ENCODE assay signal across 10 mouse cellular contexts in genomic region chr2:145880887-145881747, GRCm38 (mm10). TPM values are rescaled to one million over a fixed set of nuclear protein-coding genes. Genes with fewer than 3 reads are reported as not detected.
DNase-seq lines count a peak whose midpoint lies in the region; ATAC-seq and TF ChIP-seq lines count a peak whose summit lies in the region.
"Had no signal": no experiment of that assay in that cellular context is flagged by ENCODE, and none has a peak within 500 bp of the region (broad histone marks: within the 10 kb centered on the region; RNA-seq: fewer than 3 reads in every experiment).

No protein-coding gene starts in this region.

- no peak for TF ChIP-seq CTCF in liver, postnatal 0 days (IDR thresholded peaks at IDR 0.05; ENCODE audit: low read depth)

- peaks cover 40% of the 10 kb centered on the region for H3K36me3 ChIP-seq in liver, postnatal 0 days (replicated peaks; ENCODE audit: insufficient read depth, low read length)
- H3K36me3 ChIP-seq in neural tube, embryonic 15.5 days, result peaks cover 24% of the 10 kb centered on the region
- H3K36me3 ChIP-seq in midbrain, embryonic 13.5 days, result peaks cover 29% of the 10 kb centered on the region

- H3K27me3 ChIP-seq in liver, postnatal 0 days (ENCODE audit: insufficient read depth, low read length), result no peaks in the 10 kb centered on the region
- no peaks in the 10 kb centered on the region for H3K27me3 ChIP-seq in neural tube, embryonic 15.5 days (replicated peaks)
- H3K27me3 ChIP-seq in midbrain, embryonic 13.5 days, result no peaks in the 10 kb centered on the region
- H3K27me3 ChIP-seq: hindbrain, embryonic 15.5 days had no signal

- no peaks in the 10 kb centered on the region for H3K4me1 ChIP-seq in liver, postnatal 0 days (ENCODE audit: insufficient read depth)
- peaks cover 13% of the 10 kb centered on the region for H3K4me1 ChIP-seq in neural tube, embryonic 15.5 days
- 0 out of 2 replicates have a peak, but pooled peaks cover 4% of the 10 kb centered on the region for H3K4me1 ChIP-seq in midbrain, embryonic 13.5 days (replicated peaks)
- H3K4me1 ChIP-seq: hindbrain, embryonic 15.5 days had no signal

- WGBS in liver, postnatal 0 days (ENCODE audit: insufficient replicate concordance), result 52% methylated on average over 11 of the region's 11 CpGs
- WGBS in neural tube, embryonic 15.5 days, result 68% methylated on average over 11 of the region's 11 CpGs
- whole genome bisulfite sequencing in midbrain, embryonic 13.5 days, result 81% methylated on average over 11 of the region's 11 CpGs

- H3K27ac ChIP-seq in liver, postnatal 0 days (ENCODE audit: low read depth), result peak overlapping the region; percentile 29; the same call in 1 of the 2 replicates
- H3K27ac ChIP-seq in neural tube, embryonic 15.5 days (replicated peaks), result peak overlapping the region; percentile 48; the same call in 1 of the 2 replicates
- no peak overlapping the region for H3K27ac ChIP-seq in midbrain, embryonic 13.5 days
- H3K27ac ChIP-seq: hindbrain, embryonic 15.5 days had no signal

- ATAC-seq in liver, postnatal 0 days, result peak; percentile 30; the same call in 1 of the 2 replicates
- ATAC-seq in granulocyte monocyte progenitor cell, adult 5-6 weeks (replicated peaks; ENCODE audit: poor library complexity, severe bottlenecking), result peak; percentile 47
- no peak for ATAC-seq in neural tube, embryonic 15.5 days (ENCODE audit: low FRiP score)
- no peak for ATAC-seq in midbrain, embryonic 13.5 days

- no peak overlapping the region for H3K4me3 ChIP-seq in liver, postnatal 0 days (ENCODE audit: low read depth, low read length)
- no peak overlapping the region for H3K4me3 ChIP-seq in neural tube, embryonic 15.5 days (replicated peaks)
- no peak overlapping the region for H3K4me3 ChIP-seq in midbrain, embryonic 13.5 days (replicated peaks)
- H3K4me3 ChIP-seq: hindbrain, embryonic 15.5 days had no signal

- no peak overlapping the region for H3K4me2 ChIP-seq in liver, postnatal 0 days (ENCODE audit: low read depth, low read length)
- H3K4me2 ChIP-seq in neural tube, embryonic 15.5 days, result no peak overlapping the region
- no peak overlapping the region for H3K4me2 ChIP-seq in midbrain, embryonic 13.5 days (replicated peaks)
- H3K4me2 ChIP-seq: hindbrain, embryonic 15.5 days had no signal

- no peaks in the 10 kb centered on the region for H3K9me3 ChIP-seq in liver, postnatal 0 days (ENCODE audit: low read length)
- H3K9me3 ChIP-seq in neural tube, embryonic 15.5 days (replicated peaks), result no peaks in the 10 kb centered on the region
- no peaks in the 10 kb centered on the region for H3K9me3 ChIP-seq in midbrain, embryonic 13.5 days
- H3K9me3 ChIP-seq: hindbrain, embryonic 15.5 days had no signal

- DNase-seq in gastrocnemius, adult 18-20 months (ENCODE audit: low spot score), result peak; percentile 35
- DNase-seq in gastrocnemius, adult 8-10 months (ENCODE audit: low spot score in 2 of 2), result no peak
- no peak for DNase-seq in liver, postnatal 0 days
- DNase-seq in liver, result no peak
- no peak for DNase-seq in left cerebral cortex, postnatal 36 days (ENCODE audit: low spot score in 2 of 2)

- H3K9ac ChIP-seq in liver, postnatal 0 days (replicated peaks), result no peak overlapping the region
- no peak overlapping the region for H3K9ac ChIP-seq in neural tube, embryonic 15.5 days (replicated peaks)
- no peak overlapping the region for H3K9ac ChIP-seq in midbrain, embryonic 13.5 days (replicated peaks)
- H3K9ac ChIP-seq: hindbrain, embryonic 15.5 days had no signal

- TF ChIP-seq EP300 in liver, postnatal 0 days (IDR thresholded peaks at IDR 0.05; ENCODE audit: low read depth), result no peak

- intact Hi-C loops in left cerebral cortex, postnatal 36 days (cut with DNase I), result loop anchor here (5.0 kb wide), 1 partner anchor 84 kb away; no protein-coding TSS in a partner anchor

RNA-seq across cellular contexts. Expression of gene Naa20, which starts 20.8 kb away (rescaled TPM):
- 10 to 100 TPM; 52.1 to 57.4 TPM for total RNA-seq in gastrocnemius, adult 18-20 months (2021)
- 10 to 100 TPM; 48.5 to 56.4 (median 53.6) TPM for total RNA-seq in gastrocnemius, adult 8-10 months (2022)
- polyA plus RNA-seq in liver, postnatal 0 days (2015; fragmentation: Nextera tagmentation; extraction: Ambion mirVana), result 55.0 and 60.0 TPM in 2 replicates
- total RNA-seq in granulocyte monocyte progenitor cell, adult 5-6 weeks (2014; fragmentation: Nextera tagmentation), result 79.6 and 85.0 TPM in 2 replicates
- total RNA-seq in granulocyte monocyte progenitor cell, adult 5-6 weeks (2017), result 82.3 and 102 TPM in 2 replicates
- 130 and 140 TPM in 2 replicates for polyA plus RNA-seq in neural tube, embryonic 15.5 days (2015; fragmentation: Nextera tagmentation; extraction: Ambion mirVana)
- polyA plus RNA-seq in midbrain, embryonic 13.5 days (2015; fragmentation: Nextera tagmentation; extraction: Ambion mirVana), result 119 and 126 TPM in 2 replicates
- total RNA-seq in left cerebral cortex, postnatal 36 days (2021), result 10 to 100 TPM; 67.9 to 71.5 TPM

RNA-seq across cellular contexts. Expression of gene Cfap61, which starts 53.5 kb away (rescaled TPM):
- not detected for total RNA-seq in gastrocnemius, adult 18-20 months (2021)
- not detected for total RNA-seq in gastrocnemius, adult 8-10 months (2022)
- 0.05 TPM in 1 of 2 replicates, not detected in the other for polyA plus RNA-seq in liver, postnatal 0 days (2015; fragmentation: Nextera tagmentation; extraction: Ambion mirVana)
- not detected in 2 replicates for total RNA-seq in granulocyte monocyte progenitor cell, adult 5-6 weeks (2014; fragmentation: Nextera tagmentation)
- total RNA-seq in granulocyte monocyte progenitor cell, adult 5-6 weeks (2017), result not detected in 2 replicates
- 2.7 and 3.4 TPM in 2 replicates for polyA plus RNA-seq in neural tube, embryonic 15.5 days (2015; fragmentation: Nextera tagmentation; extraction: Ambion mirVana)
- polyA plus RNA-seq in midbrain, embryonic 13.5 days (2015; fragmentation: Nextera tagmentation; extraction: Ambion mirVana), result 1.7 and 1.8 TPM in 2 replicates
- total RNA-seq in left cerebral cortex, postnatal 36 days (2021), result 1 to 10 TPM; 3.4 to 4.7 TPM
- total RNA-seq: monocyte, adult 5-6 weeks had no signal

RNA-seq across cellular contexts. Expression of gene Crnkl1, which starts 53.7 kb away (rescaled TPM):
- 10 to 100 TPM; 17.0 to 17.1 TPM for total RNA-seq in gastrocnemius, adult 18-20 months (2021)
- 10 to 100 TPM; 13.5 to 17.8 (median 14.6) TPM for total RNA-seq in gastrocnemius, adult 8-10 months (2022)
- polyA plus RNA-seq in liver, postnatal 0 days (2015; fragmentation: Nextera tagmentation; extraction: Ambion mirVana), result 9.7 and 10.7 TPM in 2 replicates
- 24.8 and 27.2 TPM in 2 replicates for total RNA-seq in granulocyte monocyte progenitor cell, adult 5-6 weeks (2014; fragmentation: Nextera tagmentation)
- total RNA-seq in granulocyte monocyte progenitor cell, adult 5-6 weeks (2017), result 62.3 and 69.9 TPM in 2 replicates
- polyA plus RNA-seq in neural tube, embryonic 15.5 days (2015; fragmentation: Nextera tagmentation; extraction: Ambion mirVana), result 18.8 and 22.7 TPM in 2 replicates
- 33.5 and 35.6 TPM in 2 replicates for polyA plus RNA-seq in midbrain, embryonic 13.5 days (2015; fragmentation: Nextera tagmentation; extraction: Ambion mirVana)
- total RNA-seq in left cerebral cortex, postnatal 36 days (2021), result 10 to 100 TPM; 19.1 to 23.3 TPM

Comparison
In these comparisons a context has a peak if more than half of its experiments do, and no peak if none do; other contexts are left out.
1. ATAC-seq: peak in liver, postnatal 0 days (single experiment) and granulocyte monocyte progenitor cell, adult 5-6 weeks (single experiment); none in neural tube, embryonic 15.5 days (single experiment) and midbrain, embryonic 13.5 days (single experiment).
2. RNA of gene Cfap61, which starts 53.5 kb away (total RNA-seq): 3.4 to 4.7 TPM in left cerebral cortex, postnatal 36 days; not detected in gastrocnemius, adult 18-20 months, not detected in gastrocnemius, adult 8-10 months and not detected in granulocyte monocyte progenitor cell, adult 5-6 weeks; every median in the first group is over 4 times any median in the second.